Mouse (Mus musculus) limb, embryonic 14.5 days (tissue): ENCODE measurements around the gene Rgs6. TPM values are rescaled to one million over a fixed set of nuclear protein-coding genes. Genes with fewer than 3 reads are reported as not detected.

ENCODE experiments used
- ATAC-seq: fragments of 200-750 bp; cut with Nextera tagmentation; 2 replicates; pipeline ENCODE4 v1.8.0; 2017; ENCODE audit warnings: low read depth, moderate number of reproducible peaks, moderate TSS enrichment; ENCODE audit not compliant: low FRiP score
- DNase-seq: peaks from one replicate; pipeline ENCODE4 v3.0.0-alpha.2; 2015; ENCODE audit warnings: low spot score
- H3K27ac ChIP-seq: fragments of 300-500 bp; sonication (generic); replicated peaks from 2 replicates; pipeline ENCODE4 v1.5.1; 2014; ENCODE audit warnings: low read depth, mild to moderate bottlenecking, low read length, moderate library complexity, mixed read lengths
- H3K27me3 ChIP-seq: fragments of 300-500 bp; sonication (generic); 2 replicates; pipeline ENCODE4 v1.6.1; 2014; ENCODE audit warnings: low read length, mixed read lengths; ENCODE audit not compliant: control insufficient read depth, insufficient read depth
- H3K36me3 ChIP-seq: fragments of 300-500 bp; sonication (generic); 2 replicates; pipeline ENCODE4 v1.6.1; 2014; ENCODE audit warnings: mild to moderate bottlenecking, low read length, moderate library complexity, mixed read lengths; ENCODE audit not compliant: control insufficient read depth, insufficient read depth
- H3K4me1 ChIP-seq: fragments of 300-500 bp; sonication (generic); 2 replicates; pipeline ENCODE4 v1.6.1; 2014; ENCODE audit warnings: antibody characterized with exemption, low read length, mixed read lengths; ENCODE audit not compliant: control insufficient read depth, insufficient read depth
- H3K4me2 ChIP-seq: fragments of 300-500 bp; sonication (generic); replicated peaks from 2 replicates; pipeline ENCODE4 v1.6.1; 2014; ENCODE audit warnings: low read depth, mild to moderate bottlenecking, low read length, moderate library complexity; ENCODE audit not compliant: severe bottlenecking
- H3K4me3 ChIP-seq: fragments of 300-500 bp; sonication (generic); replicated peaks from 2 replicates; pipeline ENCODE4 v1.5.1; 2014; ENCODE audit warnings: low read length
- H3K9ac ChIP-seq: fragments of 300-500 bp; sonication (generic); 2 replicates; pipeline ENCODE4 v1.6.1; 2014; ENCODE audit warnings: mild to moderate bottlenecking, low read depth, low read length, moderate library complexity; ENCODE audit not compliant: severe bottlenecking
- H3K9me3 ChIP-seq: fragments of 300-500 bp; sonication (generic); 2 replicates; pipeline ENCODE4 v1.6.1; 2016; ENCODE audit warnings: low read length; ENCODE audit not compliant: control insufficient read depth
- POLR2A ChIP-seq: fragments of 200-500 bp; IDR thresholded peaks from 2 replicates; pipeline ENCODE4 v1.8.0; 2012; ENCODE audit warnings: inconsistent platforms, mild to moderate bottlenecking, moderate library complexity, borderline replicate concordance; ENCODE audit not compliant: insufficient read depth, insufficient read length; ENCODE audit errors: extremely low read depth
- WGBS: fragments of 180-500 bp; shearing (Covaris S2); extraction: QIAGEN DNeasy Blood & Tissue Kit; methylation state at CpG from one replicate; pipeline ENCODE4 v1.1.7; 2014; 5-methylcytosine and 5-hydroxymethylcytosine counted together
- polyA plus RNA-seq, 2 experiments: library from polyadenylated mRNA; depleted of rRNA in 1 of 2; stranded (reverse) in 1 of 2; unstranded in 1 of 2; fragments of >200 nt; fragmentation: Nextera tagmentation in 1 of 2; extraction: Ambion mirVana in 1 of 2; gene quantifications; 2 replicates each; pipeline versions ENCODE4 v1.2.1 to v1.2.3; 2012 to 2014

Gene Rgs6
- polyA plus RNA-seq, 2 experiments, result 1.2 to 1.5 TPM

DNA sequence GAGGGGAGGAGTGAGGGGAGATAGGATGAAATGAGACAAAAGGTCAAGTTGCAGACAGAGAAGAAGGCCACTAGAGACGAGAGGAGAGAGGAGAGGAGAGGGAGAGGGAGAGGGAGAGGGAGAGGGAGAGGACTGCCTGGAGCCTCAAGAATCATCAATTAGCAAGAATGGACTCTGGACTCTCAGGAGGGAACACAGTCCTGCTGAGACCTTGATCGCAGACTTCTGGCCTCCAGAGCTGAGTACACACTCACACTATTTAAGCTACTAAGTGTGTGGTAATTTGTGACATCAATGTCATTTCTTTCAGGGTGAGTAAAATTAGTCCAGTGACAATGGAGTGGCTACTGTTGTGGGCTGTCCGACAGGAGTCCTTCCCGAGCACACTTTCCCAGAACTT is 495.3 kb downstream of the Rgs6 start:
- no peaks in the 10 kb centered on the region for H3K4me1 ChIP-seq
- H3K27ac ChIP-seq, result no peak overlapping the region
- no peak overlapping the region for H3K4me3 ChIP-seq
- no peaks in the 10 kb centered on the region for H3K9me3 ChIP-seq
- H3K36me3 ChIP-seq, result no peaks in the 10 kb centered on the region
- H3K27me3 ChIP-seq, result no peaks in the 10 kb centered on the region
- H3K4me2 ChIP-seq, result no peak overlapping the region
- 83% methylated on average over 3 of the region's 4 CpGs for WGBS
- ATAC-seq (no peak), DNase-seq (no peak)
- TF ChIP-seq POLR2A, result no peak
- no peak overlapping the region for H3K9ac ChIP-seq

- 95% methylated on average over 5 of the region's 5 CpGs for WGBS
- Histone ChIP-seq H3K36me3 (no peaks in the 10 kb centered on the region), H3K4me3 (no peak overlapping the region), H3K4me1 (no peaks in the 10 kb centered on the region), H3K4me2 (no peak overlapping the region), H3K9me3 (no peaks in the 10 kb centered on the region), H3K9ac (no peak overlapping the region), H3K27ac (no peak overlapping the region), H3K27me3 (no peaks in the 10 kb centered on the region)
- TF ChIP-seq POLR2A, result no peak
- no peak for ATAC-seq
- DNase-seq, result no peak
Measured at GRCm38 (mm10) chr12:83084614-83085013, 496.5 kb downstream of the Rgs6 start.

GRCm38 (mm10) chr12:83087010-83087409 is 498.9 kb downstream of the Rgs6 start:
- no peak overlapping the region for H3K4me3 ChIP-seq
- H3K4me1 ChIP-seq, result no peaks in the 10 kb centered on the region
- H3K27ac ChIP-seq, result no peak overlapping the region
- WGBS, result 79% methylated on average over 4 of the region's 4 CpGs
- H3K27me3 ChIP-seq, result no peaks in the 10 kb centered on the region
- no peaks in the 10 kb centered on the region for H3K9me3 ChIP-seq
- H3K4me2 ChIP-seq, result no peak overlapping the region
- no peak for ATAC-seq
- DNase-seq, result no peak
- H3K9ac ChIP-seq, result no peak overlapping the region
- no peak for TF ChIP-seq POLR2A
- no peaks in the 10 kb centered on the region for H3K36me3 ChIP-seq

DNA sequence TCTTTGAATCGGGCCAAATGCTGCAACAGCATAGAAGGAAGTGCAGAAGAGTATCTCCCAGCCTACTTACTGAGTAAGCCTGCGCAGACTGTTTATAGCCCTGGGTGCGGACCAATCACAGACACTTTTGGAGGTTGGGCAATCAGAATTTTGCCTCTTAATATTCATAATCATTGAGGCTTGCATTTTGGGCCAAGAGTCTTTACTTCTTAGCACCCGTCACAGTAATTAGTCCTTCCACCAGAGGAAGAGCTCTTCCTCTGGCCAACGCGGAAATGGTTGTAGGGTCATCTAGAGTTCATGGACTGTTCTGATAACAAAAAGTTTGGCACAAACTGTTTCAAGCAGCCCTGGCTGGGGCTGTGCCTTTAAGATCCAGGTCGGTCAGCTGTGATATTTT is 499.5 kb downstream of the Rgs6 start:
- no peak overlapping the region for H3K27ac ChIP-seq
- no peaks in the 10 kb centered on the region for H3K36me3 ChIP-seq
- DNase-seq, result no peak
- H3K4me1 ChIP-seq, result no peaks in the 10 kb centered on the region
- no peaks in the 10 kb centered on the region for H3K27me3 ChIP-seq
- 74% methylated on average over 7 of the region's 7 CpGs for WGBS
- no peak overlapping the region for H3K4me3 ChIP-seq
- no peak for TF ChIP-seq POLR2A
- no peak for ATAC-seq
- no peaks in the 10 kb centered on the region for H3K9me3 ChIP-seq
- no peak overlapping the region for H3K4me2 ChIP-seq
- no peak overlapping the region for H3K9ac ChIP-seq

- DNase-seq, result no peak
- H3K36me3 ChIP-seq, result no peaks in the 10 kb centered on the region
- no peak overlapping the region for H3K4me2 ChIP-seq
- TF ChIP-seq POLR2A, result no peak
- H3K9ac ChIP-seq, result no peak overlapping the region
- no peaks in the 10 kb centered on the region for H3K27me3 ChIP-seq
- no peaks in the 10 kb centered on the region for H3K9me3 ChIP-seq
- H3K4me1 ChIP-seq, result no peaks in the 10 kb centered on the region
- ATAC-seq, result no peak
- WGBS, result 80% methylated on average over 7 of the region's 7 CpGs
- no peak overlapping the region for H3K4me3 ChIP-seq
- H3K27ac ChIP-seq, result no peak overlapping the region
Measured at GRCm38 (mm10) chr12:83092001-83092400, 503.9 kb downstream of the Rgs6 start.

- Histone ChIP-seq H3K27me3 (no peaks in the 10 kb centered on the region), H3K9ac (no peak overlapping the region), H3K4me2 (no peak overlapping the region), H3K4me3 (no peak overlapping the region), H3K4me1 (no peaks in the 10 kb centered on the region), H3K36me3 (no peaks in the 10 kb centered on the region), H3K27ac (no peak overlapping the region), H3K9me3 (no peaks in the 10 kb centered on the region)
- DNase-seq (no peak), ATAC-seq (no peak)
- TF ChIP-seq POLR2A, result no peak
- 68% methylated on average over 1 of the region's 1 CpGs for WGBS
Measured at GRCm38 (mm10) chr12:83097787-83098186, 509.7 kb downstream of the Rgs6 start.
